Mouse (Mus musculus) lung, adult 2 months (tissue): Measurements from ENCODE around the gene Usp24.

Experiments
- CTCF ChIP-seq: fragments of 200-500 bp; IDR thresholded peaks from 2 replicates; pipeline ENCODE4 v1.5.1; 2011; ENCODE audit warnings: mild to moderate bottlenecking, low read length, control low read depth; ENCODE audit not compliant: insufficient read depth
- POLR2A ChIP-seq: fragments of 200-500 bp; IDR thresholded peaks from 2 replicates; pipeline ENCODE4 v1.6.1; 2011; ENCODE audit warnings: low read depth, mild to moderate bottlenecking, control low read depth, low read length, borderline replicate concordance; ENCODE audit errors: extremely low read depth

DNA sequence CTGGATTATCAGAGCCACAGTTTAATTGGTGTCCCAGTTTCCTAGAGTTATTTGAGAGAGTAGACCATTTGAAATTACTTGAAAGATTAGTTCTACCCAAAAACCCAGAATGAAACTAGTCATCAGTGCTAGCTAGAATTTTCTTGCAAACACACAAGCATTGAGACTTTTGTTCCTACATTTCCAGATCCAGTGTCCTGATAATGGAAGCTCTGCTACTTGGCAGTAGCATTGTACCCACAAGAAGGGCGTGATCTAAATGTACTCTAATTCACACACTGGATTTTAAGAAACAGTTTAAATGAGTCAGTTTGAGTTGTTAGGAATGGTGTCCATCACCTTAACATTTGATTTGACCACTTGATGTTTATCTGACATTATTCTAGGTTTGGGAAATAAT, 31.7 kb downstream of the Usp24 start:
- TF ChIP-seq CTCF: no peak
- no peak for TF ChIP-seq POLR2A
